In genomic region chr9:50660431-50660830, GRCm38 (mm10) we compare ENCODE assay signal across 8 mouse cellular contexts. TPM values are rescaled to one million over a fixed set of nuclear protein-coding genes. Genes with fewer than 3 reads are reported as not detected.
DNase-seq lines count a peak whose midpoint lies in the region; ATAC-seq and TF ChIP-seq lines count a peak whose summit lies in the region.

No protein-coding gene starts in this region.

- H3K9ac ChIP-seq in forebrain, embryonic 13.5 days: peak overlapping the region; percentile 90
- H3K9ac ChIP-seq in hindbrain, embryonic 12.5 days: no peak overlapping the region
- 0 out of 2 replicates have a peak overlapping the region, but pooled peaks have one; percentile 82 for H3K9ac ChIP-seq in limb, embryonic 15.5 days
- H3K9ac ChIP-seq in midbrain, postnatal 0 days (replicated peaks; ENCODE audit: low read length, poor library complexity, severe bottlenecking): peak overlapping the region; percentile 42; the same call in 1 of the 2 replicates

- H3K4me1 ChIP-seq in forebrain, embryonic 13.5 days: peaks cover 21% of the 10 kb centered on the region
- H3K4me1 ChIP-seq in hindbrain, embryonic 12.5 days: peaks cover 18% of the 10 kb centered on the region
- peaks cover 14% of the 10 kb centered on the region for H3K4me1 ChIP-seq in limb, embryonic 15.5 days
- 0 out of 2 replicates have a peak, but pooled peaks cover 2% of the 10 kb centered on the region for H3K4me1 ChIP-seq in midbrain, postnatal 0 days (ENCODE audit: insufficient read depth, low read length)

- H3K4me2 ChIP-seq in forebrain, embryonic 13.5 days: peak overlapping the region; percentile 86
- peak overlapping the region; percentile 78 for H3K4me2 ChIP-seq in hindbrain, embryonic 12.5 days (replicated peaks)
- peak overlapping the region; percentile 72 for H3K4me2 ChIP-seq in limb, embryonic 15.5 days
- H3K4me2 ChIP-seq in midbrain, postnatal 0 days (ENCODE audit: low read depth, low read length, poor library complexity, severe bottlenecking): peak overlapping the region; percentile 58

- TF ChIP-seq CTCF in midbrain, postnatal 0 days (IDR thresholded peaks at IDR 0.05): no peak

- DNase-seq in frontal cortex, postnatal 36 days (ENCODE audit: low spot score in 2 of 2): peak; percentile 15 to 22
- DNase-seq in frontal cortex, postnatal 25 days (ENCODE audit: low spot score in 2 of 2): no peak
- peak; percentile 48 to 63 for DNase-seq in adrenal gland, postnatal 36 days
- peak; percentile 47 for DNase-seq in midbrain, postnatal 0 days (ENCODE audit: low spot score)
- peak; percentile 17 to 47 for DNase-seq in thymus, postnatal 36 days

- H3K9me3 ChIP-seq in forebrain, embryonic 13.5 days (replicated peaks): no peaks in the 10 kb centered on the region
- no peaks in the 10 kb centered on the region for H3K9me3 ChIP-seq in hindbrain, embryonic 12.5 days (replicated peaks)
- no peaks in the 10 kb centered on the region for H3K9me3 ChIP-seq in limb, embryonic 15.5 days
- no peaks in the 10 kb centered on the region for H3K9me3 ChIP-seq in midbrain, postnatal 0 days (ENCODE audit: low read length)

- 16% methylated on average over 12 of the region's 12 CpGs for WGBS in forebrain, embryonic 13.5 days
- WGBS in hindbrain, embryonic 12.5 days: 21% methylated on average over 12 of the region's 12 CpGs
- 13% methylated on average over 12 of the region's 12 CpGs for WGBS in limb, embryonic 15.5 days
- 18% methylated on average over 12 of the region's 12 CpGs for WGBS in midbrain, postnatal 0 days

- peaks cover 18% of the 10 kb centered on the region for H3K36me3 ChIP-seq in forebrain, embryonic 13.5 days (ENCODE audit: poor library complexity, severe bottlenecking)
- H3K36me3 ChIP-seq in hindbrain, embryonic 12.5 days: peaks cover 31% of the 10 kb centered on the region
- H3K36me3 ChIP-seq in limb, embryonic 15.5 days: peaks cover 22% of the 10 kb centered on the region
- H3K36me3 ChIP-seq in midbrain, postnatal 0 days (ENCODE audit: insufficient read depth, low read length): peaks cover 7% of the 10 kb centered on the region

- no peaks in the 10 kb centered on the region for H3K27me3 ChIP-seq in forebrain, embryonic 13.5 days
- no peaks in the 10 kb centered on the region for H3K27me3 ChIP-seq in hindbrain, embryonic 12.5 days
- H3K27me3 ChIP-seq in limb, embryonic 15.5 days: no peaks in the 10 kb centered on the region
- no peaks in the 10 kb centered on the region for H3K27me3 ChIP-seq in midbrain, postnatal 0 days (ENCODE audit: insufficient read depth, low read length)

- no peak overlapping the region for H3K27ac ChIP-seq in forebrain, embryonic 13.5 days
- H3K27ac ChIP-seq in hindbrain, embryonic 12.5 days: no peak overlapping the region
- no peak overlapping the region for H3K27ac ChIP-seq in limb, embryonic 15.5 days
- H3K27ac ChIP-seq in midbrain, postnatal 0 days (ENCODE audit: low read depth, low read length): peak overlapping the region; percentile 26; the same call in 1 of the 2 replicates

- peak overlapping the region; percentile 92 for H3K4me3 ChIP-seq in forebrain, embryonic 13.5 days
- peak overlapping the region; percentile 73 for H3K4me3 ChIP-seq in hindbrain, embryonic 12.5 days
- peak overlapping the region; percentile 93 for H3K4me3 ChIP-seq in limb, embryonic 15.5 days
- H3K4me3 ChIP-seq in midbrain, postnatal 0 days (ENCODE audit: low read depth, low read length): peak overlapping the region; percentile 94

- no peak for ATAC-seq in forebrain, embryonic 13.5 days
- no peak for ATAC-seq in hindbrain, embryonic 12.5 days (ENCODE audit: low FRiP score)
- no peak for ATAC-seq in limb, embryonic 15.5 days (ENCODE audit: insufficient number of reproducible peaks, low FRiP score, low TSS enrichment, low read depth)
- no peak for ATAC-seq in midbrain, postnatal 0 days (ENCODE audit: low FRiP score)

RNA-seq across cellular contexts. Expression of gene Dlat, which starts 0.9 kb away (rescaled TPM):
- 100 to 1,000 TPM; 161 to 169 TPM for total RNA-seq in adrenal gland, postnatal 36 days (2021)
- polyA plus RNA-seq in forebrain, embryonic 13.5 days (2015; fragmentation: Nextera tagmentation; extraction: Ambion mirVana): 40.6 and 40.8 TPM in 2 replicates
- 41.5 and 54.8 TPM in 2 replicates for polyA plus RNA-seq in hindbrain, embryonic 12.5 days (2016; fragmentation: Nextera tagmentation; extraction: Ambion mirVana)
- 47.7 and 51.6 TPM in 2 replicates for polyA plus RNA-seq in limb, embryonic 15.5 days (2015; fragmentation: Nextera tagmentation; extraction: Ambion mirVana)
- total RNA-seq in midbrain, postnatal 0 days (2014; rRNA removed): 67.4 and 70.3 TPM in 2 replicates
- polyA plus RNA-seq in midbrain, postnatal 0 days (2015; fragmentation: Nextera tagmentation; extraction: Ambion mirVana): 58.7 and 59.1 TPM in 2 replicates

RNA-seq across cellular contexts. Expression of gene Nkapd1, which starts 43.2 kb away (rescaled TPM):
- 10 to 100 TPM; 19.5 to 26.4 TPM for total RNA-seq in adrenal gland, postnatal 36 days (2021)
- 22.4 and 26.1 TPM in 2 replicates for polyA plus RNA-seq in forebrain, embryonic 13.5 days (2015; fragmentation: Nextera tagmentation; extraction: Ambion mirVana)
- 32.9 and 34.7 TPM in 2 replicates for polyA plus RNA-seq in hindbrain, embryonic 12.5 days (2016; fragmentation: Nextera tagmentation; extraction: Ambion mirVana)
- 17.2 and 22.2 TPM in 2 replicates for polyA plus RNA-seq in limb, embryonic 15.5 days (2015; fragmentation: Nextera tagmentation; extraction: Ambion mirVana)
- 10.9 and 19.3 TPM in 2 replicates for total RNA-seq in midbrain, postnatal 0 days (2014; rRNA removed)
- polyA plus RNA-seq in midbrain, postnatal 0 days (2015; fragmentation: Nextera tagmentation; extraction: Ambion mirVana): 18.7 and 22.5 TPM in 2 replicates

RNA-seq across cellular contexts. Expression of gene Pih1d2, which starts 43.3 kb away (rescaled TPM):
- 1 to 10 TPM; 2.2 to 2.3 TPM for total RNA-seq in adrenal gland, postnatal 36 days (2021)
- polyA plus RNA-seq in forebrain, embryonic 13.5 days (2015; fragmentation: Nextera tagmentation; extraction: Ambion mirVana): 5.0 and 6.0 TPM in 2 replicates
- 8.4 and 8.8 TPM in 2 replicates for polyA plus RNA-seq in hindbrain, embryonic 12.5 days (2016; fragmentation: Nextera tagmentation; extraction: Ambion mirVana)
- 2.6 and 2.8 TPM in 2 replicates for polyA plus RNA-seq in limb, embryonic 15.5 days (2015; fragmentation: Nextera tagmentation; extraction: Ambion mirVana)
- total RNA-seq in midbrain, postnatal 0 days (2014; rRNA removed): 1.3 and 15.0 TPM in 2 replicates
- 3.3 and 6.1 TPM in 2 replicates for polyA plus RNA-seq in midbrain, postnatal 0 days (2015; fragmentation: Nextera tagmentation; extraction: Ambion mirVana)

RNA-seq across cellular contexts. Expression of gene Timm8b, which starts 56.7 kb away (rescaled TPM):
- 100 to 1,000 TPM; 196 to 200 TPM for total RNA-seq in adrenal gland, postnatal 36 days (2021)
- polyA plus RNA-seq in forebrain, embryonic 13.5 days (2015; fragmentation: Nextera tagmentation; extraction: Ambion mirVana): 374 and 437 TPM in 2 replicates
- polyA plus RNA-seq in hindbrain, embryonic 12.5 days (2016; fragmentation: Nextera tagmentation; extraction: Ambion mirVana): 280 and 325 TPM in 2 replicates
- 162 and 189 TPM in 2 replicates for polyA plus RNA-seq in limb, embryonic 15.5 days (2015; fragmentation: Nextera tagmentation; extraction: Ambion mirVana)
- 185 and 193 TPM in 2 replicates for total RNA-seq in midbrain, postnatal 0 days (2014; rRNA removed)
- polyA plus RNA-seq in midbrain, postnatal 0 days (2015; fragmentation: Nextera tagmentation; extraction: Ambion mirVana): 404 and 419 TPM in 2 replicates

RNA-seq across cellular contexts. Expression of gene Sdhd, which starts 56.8 kb away (rescaled TPM):
- 100 to 1,000 TPM; 261 to 290 TPM for total RNA-seq in adrenal gland, postnatal 36 days (2021)
- 214 and 228 TPM in 2 replicates for polyA plus RNA-seq in forebrain, embryonic 13.5 days (2015; fragmentation: Nextera tagmentation; extraction: Ambion mirVana)
- polyA plus RNA-seq in hindbrain, embryonic 12.5 days (2016; fragmentation: Nextera tagmentation; extraction: Ambion mirVana): 208 TPM in 2 replicates
- polyA plus RNA-seq in limb, embryonic 15.5 days (2015; fragmentation: Nextera tagmentation; extraction: Ambion mirVana): 234 and 278 TPM in 2 replicates
- total RNA-seq in midbrain, postnatal 0 days (2014; rRNA removed): 189 and 214 TPM in 2 replicates
- 308 and 333 TPM in 2 replicates for polyA plus RNA-seq in midbrain, postnatal 0 days (2015; fragmentation: Nextera tagmentation; extraction: Ambion mirVana)

Comparison
In these comparisons a context has a peak if more than half of its experiments do, and no peak if none do; other contexts are left out.
1. DNase-seq: peak in frontal cortex, postnatal 36 days (2 of 2), adrenal gland, postnatal 36 days (2 of 2), midbrain, postnatal 0 days (single experiment) and thymus, postnatal 36 days (2 of 2); none in frontal cortex, postnatal 25 days (0 of 2).
2. Peak in every context shown above with its lines, with median percentiles within 50 percentile points of each other: H3K4me2 ChIP-seq and H3K4me3 ChIP-seq.